Mouse (Mus musculus): ENCODE measurements around the gene Shbg.

Shbg gene

GRCm38 (mm10) chr11:69599436-69599835 lies 18.3 kb downstream of the Shbg start:
- DNase-seq (ENCODE audit: low spot score) = no peak

DNA sequence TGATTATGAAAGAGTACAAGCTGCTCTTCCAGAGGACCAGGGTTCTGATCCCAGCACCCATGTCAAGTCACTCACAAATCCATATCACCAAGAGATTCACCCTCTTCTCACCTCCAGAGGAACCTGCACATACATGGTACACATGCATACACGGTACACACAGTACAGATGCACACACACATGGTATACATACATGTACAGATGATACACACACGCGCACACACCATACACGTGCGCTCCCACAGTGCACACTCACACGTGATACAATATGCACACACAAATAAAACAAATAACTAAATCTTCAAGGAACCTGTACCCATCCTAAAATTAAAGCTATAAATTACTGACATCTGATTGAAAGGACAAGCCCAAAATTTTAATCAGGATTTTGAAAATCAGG lies 22.9 kb downstream of the Shbg start:
- no peak for DNase-seq (ENCODE audit: low spot score)

DNA sequence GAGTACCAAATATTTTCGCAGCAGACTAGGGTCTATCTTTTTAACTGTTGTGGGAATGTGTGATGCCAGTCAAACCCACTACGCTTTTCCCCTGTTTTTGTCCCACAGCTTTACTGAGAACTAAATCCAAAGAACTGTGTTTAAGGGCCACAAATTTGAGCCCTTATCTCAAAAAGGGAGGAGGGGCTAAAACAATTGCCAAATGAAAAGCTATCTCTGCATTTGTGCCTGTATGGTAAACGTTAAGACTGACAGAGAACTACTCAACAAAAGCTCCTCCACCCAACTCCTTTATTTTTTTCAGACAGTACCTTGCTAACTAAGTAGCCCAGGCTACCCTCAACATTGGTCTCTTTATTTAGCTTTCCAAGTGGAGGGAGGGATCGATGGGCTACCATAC lies 24.9 kb downstream of the Shbg start:
- DNase-seq (ENCODE audit: low spot score) = no peak

DNA sequence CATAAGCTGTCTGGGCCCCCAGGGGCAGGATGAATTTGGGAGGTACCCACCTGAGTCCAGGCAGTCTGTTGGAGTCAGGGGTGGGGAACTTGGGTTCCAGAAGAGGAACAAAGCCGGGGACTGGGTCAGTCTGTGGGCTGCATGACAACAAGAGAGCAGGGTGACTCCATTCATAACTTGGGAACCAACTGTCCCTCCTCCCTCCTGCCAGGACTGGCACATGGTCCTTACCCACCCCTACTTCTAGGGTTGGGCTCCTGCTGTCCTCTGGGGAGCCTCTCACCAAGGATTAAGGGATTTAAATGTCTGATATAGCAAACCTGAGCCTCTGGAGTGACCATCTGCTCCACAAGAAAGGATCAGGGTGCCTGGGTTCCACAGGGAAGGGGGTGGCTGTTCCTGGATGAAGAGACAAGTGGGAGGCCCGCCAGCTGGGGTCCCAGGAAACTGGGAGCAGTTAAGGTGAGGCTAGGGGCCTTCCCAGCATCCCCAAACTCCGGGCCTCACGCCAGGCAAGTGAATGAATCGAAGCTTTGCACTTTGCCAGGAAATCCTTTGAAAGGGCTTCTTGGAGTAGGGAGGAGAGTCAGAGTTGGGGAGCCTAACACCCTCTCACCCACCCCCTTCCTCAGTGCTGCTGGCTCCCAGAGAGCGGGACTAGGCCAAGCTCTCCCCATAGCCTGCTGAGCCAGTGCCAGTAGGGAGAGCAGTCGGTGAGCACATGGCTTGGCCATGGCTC lies 25.6 kb downstream of the Shbg start:
- DNase-seq (ENCODE audit: low spot score) = peak; percentile 58

GRCm38 (mm10) chr11:69591424-69591823 lies 26.3 kb downstream of the Shbg start:
- no peak for DNase-seq (ENCODE audit: low spot score)

DNA sequence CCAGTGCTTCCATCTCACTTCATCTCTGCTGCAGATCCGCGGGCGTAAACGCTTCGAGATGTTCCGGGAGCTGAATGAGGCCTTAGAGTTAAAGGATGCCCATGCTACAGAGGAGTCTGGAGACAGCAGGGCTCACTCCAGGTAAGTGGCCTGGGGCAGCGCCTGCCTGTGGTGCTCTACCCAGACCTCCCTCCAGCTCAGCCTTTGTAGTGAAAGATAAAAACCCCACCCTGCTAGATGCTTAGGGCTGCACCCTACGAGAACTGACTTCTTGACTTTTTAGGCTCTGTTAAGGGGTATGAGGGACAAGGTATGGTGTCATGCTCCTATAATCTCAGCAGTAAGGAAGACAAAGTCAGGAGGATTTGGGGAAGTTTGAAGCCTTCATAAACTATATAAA lies 27.1 kb downstream of the Shbg start:
- no peak for DNase-seq (ENCODE audit: low spot score)

- DNase-seq (ENCODE audit: low spot score) = no peak
These were observed 28.4 kb downstream of the Shbg start for GRCm38 (mm10) chr11:69589207-69589834.

DNA sequence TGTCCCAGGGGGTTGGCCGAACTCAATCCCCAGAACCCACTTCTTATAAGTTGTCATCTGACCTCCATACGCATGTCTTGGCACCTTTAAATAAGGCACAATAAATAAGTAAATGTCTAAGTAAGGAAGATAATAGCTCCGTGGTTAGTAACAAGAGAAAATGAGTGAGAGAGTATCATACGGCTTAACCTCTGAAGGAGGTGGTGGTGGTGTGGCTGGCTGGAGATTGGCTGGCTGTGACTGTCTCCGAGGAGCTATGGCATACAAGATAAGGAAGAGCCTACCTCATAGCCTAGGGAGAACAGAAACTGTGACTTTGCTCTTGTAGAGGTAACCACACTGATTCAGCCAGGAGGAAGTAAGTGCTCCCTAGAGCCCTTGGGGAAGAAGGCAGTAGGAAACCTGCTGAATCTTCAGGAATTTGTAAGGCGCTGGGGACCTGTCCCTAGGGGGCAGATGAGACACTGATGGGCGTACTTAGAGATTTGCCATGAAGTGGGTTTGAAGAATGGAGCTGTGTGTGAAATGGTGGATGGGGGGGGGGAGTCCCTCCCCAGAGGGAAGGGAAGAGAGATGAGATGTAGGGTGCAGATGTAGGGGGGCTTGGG lies 31.9 kb downstream of the Shbg start:
- no peak for DNase-seq (ENCODE audit: low spot score)

DNA sequence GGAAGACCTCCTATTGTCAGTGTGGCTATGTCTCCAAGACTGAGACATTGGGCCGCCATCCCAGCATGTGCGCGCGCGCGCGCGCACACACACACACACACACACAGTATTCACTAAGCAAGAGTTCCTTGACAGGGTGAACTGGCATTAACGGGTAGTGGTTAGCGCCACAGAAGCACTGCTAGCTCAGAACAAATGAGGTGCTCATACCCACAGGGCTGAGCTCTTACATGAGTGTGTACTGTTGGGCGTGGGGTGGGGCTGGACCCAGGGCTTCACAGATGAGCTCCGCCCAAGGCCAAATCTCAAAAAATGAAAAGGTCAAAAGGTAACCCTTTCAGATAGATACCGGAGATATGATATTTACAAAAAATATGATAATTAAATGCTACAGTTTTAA lies 32.8 kb downstream of the Shbg start:
- DNase-seq (ENCODE audit: low spot score) = no peak

- no peak for DNase-seq (ENCODE audit: low spot score)
These were observed 33.7 kb downstream of the Shbg start for GRCm38 (mm10) chr11:69584008-69584407.

- no peak for DNase-seq (ENCODE audit: low spot score)
These were observed 35.4 kb downstream of the Shbg start for GRCm38 (mm10) chr11:69582230-69582805.

GRCm38 (mm10) chr11:69581814-69582213 lies 35.9 kb downstream of the Shbg start:
- DNase-seq (ENCODE audit: low spot score) = no peak

DNA sequence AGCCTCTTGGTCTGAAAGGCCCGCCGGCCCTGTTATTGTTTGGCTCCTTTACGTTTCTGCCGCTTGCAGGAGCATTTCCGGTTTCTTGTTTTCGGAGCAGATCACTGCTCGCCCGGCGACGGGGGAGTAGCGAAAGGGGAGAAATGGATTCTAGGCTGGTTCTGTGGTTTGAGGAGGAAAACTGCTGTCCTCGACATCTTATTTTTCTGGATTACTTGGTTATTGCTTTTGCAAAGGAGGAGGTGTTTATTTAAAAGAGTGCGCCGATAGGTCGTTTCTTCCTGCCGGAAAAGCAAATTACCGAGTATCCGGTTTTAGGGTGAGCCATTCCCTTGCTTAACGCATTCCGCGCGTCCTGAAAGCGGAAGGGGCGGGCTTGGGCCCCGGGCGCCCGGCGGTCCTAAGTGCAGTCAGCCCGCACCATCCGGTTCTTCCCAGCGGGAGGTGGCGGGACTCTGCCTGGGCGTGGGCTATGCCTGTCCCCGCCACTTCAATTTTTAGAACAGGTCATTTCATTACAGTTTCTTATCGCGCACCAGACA lies 36.5 kb downstream of the Shbg start:
- DNase-seq (ENCODE audit: low spot score) = peak; percentile 78

- no peak for DNase-seq (ENCODE audit: low spot score)
These were observed 37.0 kb downstream of the Shbg start for GRCm38 (mm10) chr11:69580572-69581146.

DNA sequence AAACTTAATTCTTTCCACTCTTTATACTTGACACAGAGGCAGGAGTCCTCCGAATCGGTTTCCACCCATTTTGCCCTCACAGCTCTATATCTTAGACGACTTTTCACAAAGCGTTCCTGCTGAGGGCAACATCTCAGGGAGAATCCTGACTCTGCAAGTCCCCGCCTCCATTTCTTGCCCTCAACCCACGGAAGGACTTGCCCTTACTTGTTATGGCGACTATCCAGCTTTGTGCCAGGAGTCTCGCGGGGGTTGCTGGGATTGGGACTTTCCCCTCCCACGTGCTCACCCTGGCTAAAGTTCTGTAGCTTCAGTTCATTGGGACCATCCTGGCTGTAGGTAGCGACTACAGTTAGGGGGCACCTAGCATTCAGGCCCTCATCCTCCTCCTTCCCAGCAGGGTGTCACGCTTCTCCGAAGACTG lies 37.6 kb downstream of the Shbg start, which contains the start of the genes Wrap53 and Trp53:
Gene Wrap53, minus strand, starts transcription at position 165 of the 424 bp plus-strand sequence.
Gene Trp53, plus strand, starts transcription at position 269 of the 424 bp plus-strand sequence.
- DNase-seq (ENCODE audit: low spot score) = peak; percentile 89

DNA sequence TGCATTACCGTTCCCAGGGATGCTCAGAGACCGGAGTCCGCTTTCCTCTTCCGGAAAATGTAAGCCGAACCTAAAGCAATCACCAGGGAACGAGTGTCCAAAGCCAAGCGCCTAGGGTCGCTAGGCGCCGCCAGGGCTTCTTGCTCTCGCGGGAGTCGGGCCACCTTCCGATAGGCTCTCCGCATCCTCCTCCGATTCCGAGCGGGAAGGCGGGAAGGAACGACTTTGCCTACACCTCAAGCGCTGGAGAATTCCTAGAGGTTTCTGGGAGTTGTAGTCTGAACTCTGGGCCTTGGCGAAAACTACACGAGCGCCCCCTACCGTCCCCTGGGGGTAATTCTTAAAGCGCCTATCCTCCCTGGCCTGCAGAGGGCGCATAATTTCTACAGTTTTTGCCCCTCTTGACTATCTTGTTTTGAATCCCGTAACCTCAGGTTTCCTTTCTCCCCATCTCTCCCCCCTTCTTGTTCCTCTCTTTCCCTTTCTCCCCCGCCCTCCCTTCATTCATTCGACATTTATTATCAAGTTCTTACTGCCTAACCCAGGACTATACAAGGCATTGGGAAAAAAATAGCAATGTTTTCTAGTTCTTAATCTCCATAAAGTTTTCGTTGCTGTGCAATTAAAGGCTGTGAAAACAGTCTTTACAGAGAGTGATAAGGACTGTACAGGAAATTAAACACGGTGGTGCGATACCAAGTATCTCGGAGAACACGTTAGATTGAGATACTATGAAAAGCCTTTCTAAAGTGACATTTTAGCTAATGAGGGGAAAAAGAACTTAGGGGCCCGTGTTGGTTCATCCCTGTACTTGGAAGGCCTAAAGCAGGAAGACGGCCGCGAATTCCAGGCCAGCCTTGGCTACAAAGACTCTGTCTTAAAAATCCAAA lies 38.3 kb downstream of the Shbg start:
- peak; percentile 97 for DNase-seq (ENCODE audit: low spot score)

DNA sequence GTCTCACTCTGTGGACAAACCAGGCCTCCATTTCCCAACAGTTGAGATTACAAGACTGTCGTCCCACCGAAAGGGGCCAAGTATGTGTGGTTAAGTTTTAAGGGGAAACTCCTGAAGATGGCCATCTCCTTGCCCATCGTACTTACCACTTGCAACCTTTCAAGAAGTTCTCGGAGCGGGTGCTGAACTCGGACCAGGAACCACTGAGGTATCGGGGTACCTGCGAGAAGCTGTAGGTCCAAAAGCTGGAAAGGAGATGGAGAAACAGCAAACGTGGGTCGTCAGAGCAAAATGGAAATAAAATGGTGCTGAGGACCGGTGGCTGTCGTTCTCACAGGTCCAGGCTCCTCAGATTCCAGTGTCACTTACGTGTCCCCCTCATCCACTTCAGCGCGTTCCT lies 39.4 kb downstream of the Shbg start:
- DNase-seq (ENCODE audit: low spot score) = no peak

DNA sequence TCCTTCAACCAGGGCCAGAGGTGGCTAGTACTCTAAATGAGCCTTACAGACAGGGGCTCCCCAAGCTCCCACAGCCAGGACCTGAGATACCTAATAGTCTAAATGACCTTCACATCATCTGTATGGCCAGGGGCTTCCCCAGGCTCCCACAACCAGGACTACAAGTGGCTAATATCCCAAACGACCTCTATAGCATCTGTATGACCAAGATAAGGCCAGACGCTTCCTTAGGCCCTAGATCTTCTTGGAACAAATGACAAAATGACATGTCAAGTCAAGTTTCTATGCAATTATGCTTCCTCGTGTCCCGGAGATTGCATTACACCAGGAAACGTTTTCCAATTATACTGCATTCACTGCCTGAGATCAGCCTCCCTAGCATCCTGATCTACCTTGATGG lies 41.4 kb downstream of the Shbg start:
- no peak for DNase-seq (ENCODE audit: low spot score)

DNA sequence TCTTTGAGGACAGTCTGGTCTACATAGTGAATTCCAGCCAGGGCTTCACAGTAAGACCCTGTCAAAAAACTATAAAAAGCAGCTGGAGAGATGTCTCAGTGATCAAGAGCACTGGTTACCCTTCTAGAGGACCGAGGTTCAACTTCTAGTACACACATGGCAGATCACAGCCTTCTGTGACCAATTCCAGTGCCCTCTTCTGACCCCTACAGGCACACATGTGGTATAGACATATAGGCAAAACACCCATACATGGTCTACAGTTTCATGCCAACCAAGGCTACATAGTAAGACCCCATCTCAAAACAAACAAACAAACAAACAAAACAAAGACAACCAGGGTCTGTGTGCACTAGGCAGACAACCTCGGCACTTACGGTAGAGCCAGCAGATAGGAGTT lies 42.5 kb downstream of the Shbg start:
- DNase-seq (ENCODE audit: low spot score) = no peak

DNA sequence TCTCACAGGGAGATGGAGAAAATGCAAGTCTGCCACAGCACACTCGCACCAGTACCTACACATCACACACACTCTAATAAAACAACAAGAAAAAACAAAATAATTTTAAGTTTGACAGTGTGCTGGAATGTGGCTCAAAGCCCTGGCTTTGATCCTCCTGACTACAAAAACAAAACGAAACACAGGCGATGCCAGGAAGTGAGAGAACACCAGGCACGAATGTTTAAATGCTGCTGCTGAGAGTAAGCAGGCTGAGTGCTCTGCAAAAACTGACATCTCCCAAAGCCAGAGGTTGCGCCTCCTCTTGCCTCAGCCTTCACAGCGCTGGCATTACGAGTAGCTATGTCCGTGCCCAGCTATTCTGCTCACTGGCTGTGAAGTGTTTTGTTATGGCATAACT lies 52.6 kb downstream of the Shbg start:
- DNase-seq (ENCODE audit: low spot score) = no peak

Data from left cerebral cortex, adult 11 months (tissue).